Mouse (Mus musculus): ENCODE measurements around the gene Tex14. TPM values are rescaled to one million over a fixed set of nuclear protein-coding genes. Genes with fewer than 3 reads are reported as not detected.
A peak's percentile ranks its signal among the peaks of the same experiment; 100 is the strongest.
"Not testable (repeated sequence)": the region's sequence is repeated elsewhere in the genome, so short reads cannot be mapped to it uniquely, and the experiment has no call there.

The Tex14 gene
- polyA plus RNA-seq, 1 experiment from 2014 or later: 0.38 TPM

DNA sequence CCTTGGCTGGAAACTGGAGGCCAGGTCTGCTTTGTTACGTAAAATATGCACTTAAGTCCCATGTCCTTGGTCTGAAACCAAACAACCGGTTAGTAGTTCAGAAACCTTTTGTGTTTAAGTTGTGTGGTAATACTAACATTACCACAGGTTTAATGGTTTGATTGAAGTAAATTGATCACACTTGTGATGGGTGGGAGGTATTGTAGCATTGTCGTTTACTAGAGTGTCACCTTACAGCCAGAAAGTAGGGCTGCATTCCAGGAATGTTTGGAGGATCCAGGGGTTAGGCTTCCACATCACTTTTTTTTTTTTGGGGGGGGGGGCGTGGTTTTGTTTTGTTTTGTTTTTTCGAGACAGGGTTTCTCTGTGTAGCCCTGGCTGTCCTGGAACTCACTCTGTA is 11.3 kb downstream of the Tex14 start:
- WGBS: 49% methylated on average over 5 of the region's 5 CpGs
- no peaks in the 10 kb centered on the region for H3K36me3 ChIP-seq (ENCODE audit: control insufficient read depth, insufficient read depth, low read length)

DNA sequence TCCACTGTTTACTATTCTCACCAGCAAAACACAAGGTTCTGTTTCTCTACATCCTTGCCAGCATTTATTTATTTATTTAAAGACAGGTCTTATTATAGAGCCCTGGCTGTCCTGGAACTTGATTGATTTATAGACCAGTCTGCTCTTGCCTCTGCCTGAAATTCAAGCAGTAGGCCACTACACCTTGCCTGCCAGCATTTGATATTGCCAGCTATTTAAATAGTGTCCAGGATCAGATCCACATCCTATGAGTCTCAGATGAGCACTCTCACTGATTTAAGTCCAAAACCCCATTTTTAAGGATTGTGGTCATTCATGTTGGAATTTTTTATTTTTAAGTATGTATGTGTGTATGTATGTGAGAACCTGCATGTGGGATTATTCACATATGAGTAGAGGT is 16.0 kb downstream of the Tex14 start:
- no peak overlapping the region for H3K4me3 ChIP-seq (ENCODE audit: control insufficient read depth in 1 of 2, insufficient read depth in 1 of 2, low read depth in 1 of 2, low read length in 2 of 2)
- H3K4me2 ChIP-seq (ENCODE audit: low read length): no peak overlapping the region
- no peak overlapping the region for H3K27ac ChIP-seq (replicated peaks in 1 of 2; ENCODE audit: control insufficient read depth in 1 of 2, insufficient read depth in 1 of 2, low read depth in 2 of 2, low read length in 2 of 2)
- no peaks in the 10 kb centered on the region for H3K36me3 ChIP-seq (ENCODE audit: control insufficient read depth, insufficient read depth, low read length)
- no peaks in the 10 kb centered on the region for H3K27me3 ChIP-seq (ENCODE audit: control insufficient read depth, insufficient read depth, low read length)
- H3K4me1 ChIP-seq (ENCODE audit: control insufficient read depth in 2 of 2, insufficient read depth in 2 of 2, low read length in 2 of 2): peaks cover 0 to 2% of the 10 kb centered on the region in 2 experiments; a peak in 1 of 4 replicates
- H3K9ac ChIP-seq (ENCODE audit: low read length): no peak overlapping the region
- no peaks in the 10 kb centered on the region for H3K9me3 ChIP-seq (ENCODE audit: control insufficient read depth, low read length)
- ATAC-seq (ENCODE audit: insufficient number of reproducible peaks, insufficient read depth, low FRiP score, low read depth): no peak

More for the DNA sequence above, 11.3 kb downstream of the Tex14 start:
- Histone ChIP-seq H3K27ac (replicated peaks in 1 of 2; ENCODE audit: control insufficient read depth in 1 of 2, insufficient read depth in 1 of 2, low read depth in 2 of 2, low read length in 2 of 2) (no peak overlapping the region), H3K9ac (ENCODE audit: low read length) (no peak overlapping the region), H3K4me2 (ENCODE audit: low read length) (no peak overlapping the region), H3K27me3 (ENCODE audit: control insufficient read depth, insufficient read depth, low read length) (no peaks in the 10 kb centered on the region), H3K4me3 (ENCODE audit: control insufficient read depth in 1 of 2, insufficient read depth in 1 of 2, low read depth in 1 of 2, low read length in 2 of 2) (no peak overlapping the region), H3K9me3 (ENCODE audit: control insufficient read depth, low read length) (no peaks in the 10 kb centered on the region), H3K4me1 (ENCODE audit: control insufficient read depth in 2 of 2, insufficient read depth in 2 of 2, low read length in 2 of 2) (no peaks in the 10 kb centered on the region)
- no peak for ATAC-seq (ENCODE audit: insufficient number of reproducible peaks, insufficient read depth, low FRiP score, low read depth)

DNA sequence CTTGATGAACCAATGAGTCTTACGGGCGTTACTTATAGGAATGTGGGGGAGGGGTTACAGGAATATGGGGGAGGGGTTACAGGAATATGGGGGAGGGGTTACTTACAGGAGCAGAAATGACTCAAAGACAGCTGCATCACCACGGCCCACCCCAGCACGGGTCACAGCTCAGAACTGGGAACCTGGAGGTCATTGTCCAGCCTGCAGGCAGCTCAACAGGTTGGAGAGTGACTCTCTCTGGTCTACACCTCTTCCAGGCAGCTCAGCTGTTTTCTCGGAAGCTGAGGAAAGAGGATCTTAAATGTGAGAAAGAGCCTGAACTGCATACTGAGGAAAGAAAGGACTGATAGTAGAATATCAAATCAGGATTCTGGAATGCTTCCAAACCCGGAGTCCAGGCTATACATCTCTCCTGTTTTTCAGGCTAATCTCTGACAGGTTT is 16.9 kb downstream of the Tex14 start:
- Histone ChIP-seq H3K27me3 (ENCODE audit: control insufficient read depth, insufficient read depth, low read length) (no peaks in the 10 kb centered on the region), H3K4me1 (ENCODE audit: control insufficient read depth in 2 of 2, insufficient read depth in 2 of 2, low read length in 2 of 2) (peaks cover 0 to 2% of the 10 kb centered on the region in 2 experiments; a peak in 1 of 4 replicates), H3K4me2 (ENCODE audit: low read length) (peak overlapping the region; percentile 73), H3K27ac (replicated peaks in 1 of 2; ENCODE audit: control insufficient read depth in 1 of 2, insufficient read depth in 1 of 2, low read depth in 2 of 2, low read length in 2 of 2) (peak overlapping the region; percentile 80 to 88), H3K9ac (ENCODE audit: low read length) (peak overlapping the region; percentile 72), H3K36me3 (ENCODE audit: control insufficient read depth, insufficient read depth, low read length) (no peaks in the 10 kb centered on the region), H3K9me3 (ENCODE audit: control insufficient read depth, low read length) (no peaks in the 10 kb centered on the region), H3K4me3 (ENCODE audit: control insufficient read depth in 1 of 2, insufficient read depth in 1 of 2, low read depth in 1 of 2, low read length in 2 of 2) (peak overlapping the region; percentile 1 to 43; a peak in 3 of 4 replicates)
- WGBS: 10% methylated on average over 6 of the region's 6 CpGs
- ATAC-seq (ENCODE audit: insufficient number of reproducible peaks, insufficient read depth, low FRiP score, low read depth): no peak

DNA sequence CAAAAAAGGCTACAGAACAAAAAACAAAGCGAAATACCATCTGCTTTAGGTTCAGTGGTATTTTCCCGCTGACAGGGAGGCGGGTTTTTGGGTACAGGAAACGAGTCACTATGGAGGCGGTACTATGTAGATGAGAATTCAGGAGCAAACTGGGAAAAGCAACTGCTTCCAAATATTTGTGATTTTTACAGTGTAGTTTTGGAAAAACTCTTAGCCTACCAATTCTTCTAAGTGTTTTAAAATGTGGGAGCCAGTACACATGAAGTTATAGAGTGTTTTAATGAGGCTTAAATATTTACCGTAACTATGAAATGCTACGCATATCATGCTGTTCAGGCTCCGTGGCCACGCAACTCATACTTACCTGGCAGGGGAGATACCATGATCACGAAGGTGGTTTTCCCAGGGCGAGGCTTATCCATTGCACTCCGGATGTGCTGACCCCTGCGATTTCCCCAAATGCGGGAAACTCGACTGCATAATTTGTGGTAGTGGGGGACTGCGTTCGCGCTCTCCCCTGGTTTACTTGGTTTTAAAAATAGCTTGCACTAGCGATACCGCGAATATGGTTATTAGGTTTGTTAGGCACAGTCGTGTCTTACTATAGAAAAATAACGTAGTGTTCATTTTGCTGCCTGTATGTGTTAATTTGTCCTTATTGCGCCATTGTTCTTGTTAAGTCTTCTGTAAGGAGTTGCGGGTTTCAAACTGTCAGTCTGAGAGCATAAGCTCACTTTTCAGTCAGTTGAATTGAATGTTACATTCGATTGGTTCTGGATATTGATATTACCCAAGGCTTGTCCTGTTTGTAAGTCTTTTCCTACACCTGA is 17.9 kb downstream of the Tex14 start:
- Histone ChIP-seq H3K4me2 (ENCODE audit: low read length) (peak overlapping the region; percentile 73), H3K9me3 (ENCODE audit: control insufficient read depth, low read length) (no peaks in the 10 kb centered on the region), H3K9ac (ENCODE audit: low read length) (peak overlapping the region; percentile 72), H3K4me3 (ENCODE audit: control insufficient read depth in 1 of 2, insufficient read depth in 1 of 2, low read depth in 1 of 2, low read length in 2 of 2) (peak overlapping the region; percentile 16 to 43; a peak in 3 of 4 replicates), H3K36me3 (ENCODE audit: control insufficient read depth, insufficient read depth, low read length) (no peaks in the 10 kb centered on the region), H3K4me1 (ENCODE audit: control insufficient read depth in 2 of 2, insufficient read depth in 2 of 2, low read length in 2 of 2) (peaks cover 2% of the 10 kb centered on the region in 2 experiments; a peak in 1 of 4 replicates), H3K27me3 (ENCODE audit: control insufficient read depth, insufficient read depth, low read length) (no peaks in the 10 kb centered on the region), H3K27ac (replicated peaks in 1 of 2; ENCODE audit: control insufficient read depth in 1 of 2, insufficient read depth in 1 of 2, low read depth in 2 of 2, low read length in 2 of 2) (peak overlapping the region; percentile 53 to 80; a peak in 3 of 4 replicates)
- ATAC-seq (ENCODE audit: insufficient number of reproducible peaks, insufficient read depth, low FRiP score, low read depth): peak; percentile 75
- under 1% methylated on average over 26 of the region's 26 CpGs for WGBS

DNA sequence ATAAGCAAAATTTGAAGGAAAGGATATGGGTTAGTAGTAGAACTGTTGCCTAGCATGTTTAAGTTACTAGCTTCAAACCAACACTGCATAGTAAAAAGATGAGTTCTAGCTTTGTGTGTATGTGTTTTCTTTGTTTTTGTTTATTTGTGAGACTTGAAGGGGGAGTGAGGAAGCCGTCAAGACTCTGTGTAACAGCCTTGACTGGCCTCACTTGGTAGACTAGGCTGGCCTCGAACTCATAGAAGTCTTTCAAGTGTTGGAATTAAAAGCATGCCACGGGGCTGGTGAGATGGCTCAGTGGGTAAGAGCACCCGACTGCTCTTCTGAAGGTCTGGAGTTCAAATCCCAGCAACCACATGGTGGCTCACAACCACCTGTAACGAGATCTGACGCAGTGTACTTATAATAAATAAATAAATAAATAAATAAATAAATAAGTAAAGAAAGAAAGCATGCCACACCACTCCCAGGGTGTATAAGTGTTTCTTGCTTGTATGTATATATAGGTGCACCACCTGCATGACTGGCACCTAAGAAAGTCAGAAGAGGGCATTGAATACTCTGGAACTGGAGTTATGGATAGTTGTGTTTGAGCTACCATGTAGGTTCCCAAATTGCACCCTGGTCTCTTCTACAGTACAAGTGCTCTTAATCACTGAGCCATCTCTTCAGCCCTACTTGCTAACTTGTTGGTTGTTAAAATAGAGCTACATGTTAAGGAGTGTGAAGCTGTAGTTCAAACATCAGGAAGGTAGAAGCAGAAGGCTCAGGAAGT is 18.9 kb downstream of the Tex14 start:
- Histone ChIP-seq H3K9ac (ENCODE audit: low read length) (0 out of 2 replicates have a peak overlapping the region, but pooled peaks have one; percentile 44), H3K9me3 (ENCODE audit: control insufficient read depth, low read length) (no peaks in the 10 kb centered on the region), H3K4me2 (ENCODE audit: low read length) (peak overlapping the region; percentile 73; the same call in 1 of the 2 replicates), H3K27ac (replicated peaks in 1 of 2; ENCODE audit: control insufficient read depth in 1 of 2, insufficient read depth in 1 of 2, low read depth in 2 of 2, low read length in 2 of 2) (peak overlapping the region in 1 of 2 experiments; percentile 80; a peak in 2 of 4 replicates), H3K4me1 (ENCODE audit: control insufficient read depth in 2 of 2, insufficient read depth in 2 of 2, low read length in 2 of 2) (peaks cover 2 to 6% of the 10 kb centered on the region in 2 experiments; a peak in 2 of 4 replicates), H3K4me3 (ENCODE audit: control insufficient read depth in 1 of 2, insufficient read depth in 1 of 2, low read depth in 1 of 2, low read length in 2 of 2) (no peak overlapping the region), H3K27me3 (ENCODE audit: control insufficient read depth, insufficient read depth, low read length) (no peaks in the 10 kb centered on the region), H3K36me3 (ENCODE audit: control insufficient read depth, insufficient read depth, low read length) (no peaks in the 10 kb centered on the region)
- no peak for ATAC-seq (ENCODE audit: insufficient number of reproducible peaks, insufficient read depth, low FRiP score, low read depth)
- WGBS: 51% methylated on average over 6 of the region's 6 CpGs

DNA sequence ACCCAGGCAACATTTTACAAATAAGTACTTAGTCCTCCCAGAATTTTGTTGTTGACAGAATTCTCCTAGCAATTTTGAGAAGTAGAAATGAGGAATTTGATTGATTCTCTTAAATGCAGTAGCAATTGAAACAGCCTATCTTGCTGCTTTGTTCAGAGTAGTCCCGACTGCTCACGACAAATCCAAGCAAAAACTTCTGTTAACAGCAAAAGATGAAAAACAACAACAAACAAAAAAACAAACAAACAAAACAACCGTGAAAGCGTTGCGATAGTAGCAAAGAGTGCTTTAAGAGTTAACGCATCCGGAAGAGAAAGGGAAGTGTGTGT is 21.2 kb downstream of the Tex14 start:
- H3K4me1 ChIP-seq (ENCODE audit: control insufficient read depth in 2 of 2, insufficient read depth in 2 of 2, low read length in 2 of 2): peaks cover 2 to 6% of the 10 kb centered on the region in 2 experiments; a peak in 2 of 4 replicates
- H3K9ac ChIP-seq (ENCODE audit: low read length): peak overlapping the region; percentile 70
- ATAC-seq (ENCODE audit: insufficient number of reproducible peaks, insufficient read depth, low FRiP score, low read depth): no peak; the same call in 1 of the 2 replicates
- H3K4me2 ChIP-seq (ENCODE audit: low read length): peak overlapping the region; percentile 67
- peak overlapping the region; percentile 46 to 47; a peak in 3 of 4 replicates for H3K4me3 ChIP-seq (ENCODE audit: control insufficient read depth in 1 of 2, insufficient read depth in 1 of 2, low read depth in 1 of 2, low read length in 2 of 2)
- WGBS: 1% methylated on average over 7 of the region's 7 CpGs
- H3K27me3 ChIP-seq (ENCODE audit: control insufficient read depth, insufficient read depth, low read length): no peaks in the 10 kb centered on the region
- H3K9me3 ChIP-seq (ENCODE audit: control insufficient read depth, low read length): no peaks in the 10 kb centered on the region
- H3K36me3 ChIP-seq (ENCODE audit: control insufficient read depth, insufficient read depth, low read length): no peaks in the 10 kb centered on the region
- H3K27ac ChIP-seq (replicated peaks in 1 of 2; ENCODE audit: control insufficient read depth in 1 of 2, insufficient read depth in 1 of 2, low read depth in 2 of 2, low read length in 2 of 2): peak overlapping the region; percentile 27 to 60; a peak in 2 of 4 replicates

DNA sequence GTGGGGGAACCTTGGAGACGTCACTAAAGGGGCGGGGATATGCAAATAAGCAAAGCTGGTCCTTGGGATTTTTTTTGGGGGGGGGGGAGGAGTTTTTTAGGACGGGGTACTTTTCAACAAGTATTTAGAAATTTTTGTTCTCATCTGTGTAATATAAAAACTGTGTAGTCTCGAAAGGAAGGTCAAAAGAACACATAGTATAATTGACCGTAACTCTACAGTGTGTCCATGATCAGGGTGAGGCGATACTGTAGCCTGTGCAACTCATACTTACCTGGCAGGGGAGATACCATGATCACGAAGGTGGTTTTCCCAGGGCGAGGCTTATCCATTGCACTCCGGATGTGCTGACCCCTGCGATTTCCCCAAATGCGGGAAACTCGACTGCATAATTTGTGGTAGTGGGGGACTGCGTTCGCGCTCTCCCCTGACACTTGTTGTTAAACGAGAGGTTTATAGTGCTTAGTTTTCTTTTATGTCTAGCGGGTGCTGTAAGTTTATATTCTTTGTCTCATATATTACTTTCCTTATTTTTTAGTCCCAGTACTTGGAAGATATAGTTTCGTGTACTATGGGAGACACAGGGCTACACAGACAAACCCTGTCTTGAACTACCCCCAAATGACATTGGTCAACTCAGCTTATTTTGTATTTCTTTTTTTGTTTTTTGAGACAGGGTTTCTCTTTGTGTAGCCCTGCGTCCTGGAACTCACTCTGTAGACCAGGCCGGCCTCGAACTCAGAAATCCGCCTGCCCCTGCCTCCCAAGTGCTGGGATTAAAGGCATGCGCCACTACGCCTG is 21.8 kb downstream of the Tex14 start:
- peak; percentile 88 for ATAC-seq (ENCODE audit: insufficient number of reproducible peaks, insufficient read depth, low FRiP score, low read depth)
- not testable (repeated sequence) for H3K36me3 ChIP-seq (ENCODE audit: control insufficient read depth, insufficient read depth, low read length); H3K27me3 ChIP-seq (ENCODE audit: control insufficient read depth, insufficient read depth, low read length); H3K4me1 ChIP-seq (ENCODE audit: control insufficient read depth in 2 of 2, insufficient read depth in 2 of 2, low read length in 2 of 2); H3K9me3 ChIP-seq (ENCODE audit: control insufficient read depth, low read length)
- H3K27ac ChIP-seq (replicated peaks in 1 of 2; ENCODE audit: control insufficient read depth in 1 of 2, insufficient read depth in 1 of 2, low read depth in 2 of 2, low read length in 2 of 2): peak overlapping the region in 1 of 2 experiments; percentile 60; a peak in 2 of 4 replicates
- H3K4me2 ChIP-seq (ENCODE audit: low read length): peak overlapping the region; percentile 67
- 2% methylated on average over 22 of the region's 24 CpGs for WGBS
- peak overlapping the region; percentile 70 for H3K9ac ChIP-seq (ENCODE audit: low read length)
- H3K4me3 ChIP-seq (ENCODE audit: control insufficient read depth in 1 of 2, insufficient read depth in 1 of 2, low read depth in 1 of 2, low read length in 2 of 2): peak overlapping the region; percentile 46 to 47; a peak in 3 of 4 replicates

Data from heart, embryonic 14.5 days (tissue).